Mouse (Mus musculus) small intestine, adult 2 months (tissue): ENCODE results near the gene Srrd.

Experiments
- CTCF ChIP-seq: fragments of 200-500 bp; IDR thresholded peaks from 2 replicates; pipeline ENCODE4 v1.5.1; 2012; ENCODE audit warnings: low read depth, mild to moderate bottlenecking, control low read depth, inconsistent platforms, low read length, moderate library complexity, mixed read lengths; ENCODE audit not compliant: insufficient replicate concordance, insufficient read length; ENCODE audit errors: extremely low read depth
- POLR2A ChIP-seq: fragments of 200-500 bp; IDR thresholded peaks from 2 replicates; pipeline ENCODE4 v1.6.1; 2012; ENCODE audit warnings: low read depth, mild to moderate bottlenecking, control low read depth, inconsistent platforms, low read length, moderate library complexity

DNA sequence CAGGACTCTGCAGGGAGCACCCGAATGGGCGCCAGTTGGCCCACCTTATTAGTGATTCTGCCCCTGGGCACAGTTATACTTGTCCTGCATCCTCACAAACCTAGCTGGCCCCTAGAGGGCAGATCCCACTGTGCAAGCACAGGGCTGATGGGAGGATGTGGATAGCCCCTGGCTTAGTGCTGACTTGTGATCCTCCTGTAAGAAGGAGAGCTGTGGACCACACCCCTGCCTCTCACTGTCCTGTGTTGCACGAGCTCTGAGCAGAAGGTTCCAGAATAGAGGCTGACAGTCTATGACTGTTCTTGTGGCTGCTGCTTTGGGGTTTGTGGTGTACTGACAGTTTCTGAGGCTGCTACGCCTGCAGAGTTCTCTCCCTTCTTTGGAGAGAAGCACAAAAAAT is 41.1 kb downstream of the Srrd start:
- no peak for TF ChIP-seq POLR2A
- no peak for TF ChIP-seq CTCF
